Mouse (Mus musculus) neural tube, embryonic 11.5 days (tissue): ENCODE data around the gene Rab40c. TPM values are rescaled to one million over a fixed set of nuclear protein-coding genes. Genes with fewer than 3 reads are reported as not detected.

Experiments
- ATAC-seq: fragments of 200-750 bp; cut with Nextera tagmentation; 2 replicates; pipeline ENCODE4 v1.8.0; 2017; ENCODE audit warnings: moderate number of reproducible peaks, mild to moderate bottlenecking, moderate TSS enrichment, moderate library complexity; ENCODE audit not compliant: insufficient read depth, low FRiP score, low TSS enrichment
- DNase-seq: peaks from one replicate; pipeline ENCODE4 v3.0.0-alpha.2; 2015; ENCODE audit warnings: low spot score
- H3K27ac ChIP-seq: fragments of 300-500 bp; sonication (generic); 2 replicates; pipeline ENCODE4 v1.5.1; 2014; ENCODE audit warnings: low read depth, mild to moderate bottlenecking, low read length
- H3K27me3 ChIP-seq: fragments of 300-500 bp; sonication (generic); 2 replicates; pipeline ENCODE4 v1.6.1; 2014; ENCODE audit warnings: mild to moderate bottlenecking, low read length, mixed read lengths; ENCODE audit not compliant: control insufficient read depth, insufficient read depth
- H3K36me3 ChIP-seq: fragments of 300-500 bp; sonication (generic); 2 replicates; pipeline ENCODE4 v1.6.1; 2014; ENCODE audit warnings: mild to moderate bottlenecking, low read length, moderate library complexity, mixed read lengths; ENCODE audit not compliant: control insufficient read depth, insufficient read depth
- H3K4me1 ChIP-seq: fragments of 300-500 bp; sonication (generic); 2 replicates; pipeline ENCODE4 v1.6.1; 2014; ENCODE audit warnings: low read length, mixed read lengths; ENCODE audit not compliant: control insufficient read depth, insufficient read depth
- H3K4me2 ChIP-seq: fragments of 300-500 bp; sonication (generic); 2 replicates; pipeline ENCODE4 v1.6.1; 2014; ENCODE audit warnings: low read depth, mild to moderate bottlenecking, moderate library complexity
- H3K4me3 ChIP-seq: fragments of 300-500 bp; sonication (generic); 2 replicates; pipeline ENCODE4 v1.5.1; 2014; ENCODE audit warnings: low read depth, low read length
- H3K9ac ChIP-seq: fragments of 300-500 bp; sonication (generic); 2 replicates; pipeline ENCODE4 v1.6.1; 2014; ENCODE audit warnings: mild to moderate bottlenecking, low read length
- H3K9me3 ChIP-seq: fragments of 300-500 bp; sonication (generic); 2 replicates; pipeline ENCODE4 v1.6.1; 2016; ENCODE audit warnings: low read length; ENCODE audit not compliant: control insufficient read depth
- WGBS: fragments of 180-500 bp; shearing (Covaris S2); extraction: QIAGEN DNeasy Blood & Tissue Kit; methylation state at CpG from one replicate; pipeline ENCODE4 v1.1.7; 2014; 5-methylcytosine and 5-hydroxymethylcytosine counted together
- polyA plus RNA-seq: library from polyadenylated mRNA; unstranded; fragments of >200 nt; fragmentation: Nextera tagmentation; extraction: Ambion mirVana; gene quantifications from 2 replicates; pipeline ENCODE4 v1.2.1, GENCODE M21; 2014

The Rab40c gene
- 23.6 and 25.9 TPM in 2 replicates for polyA plus RNA-seq

DNA sequence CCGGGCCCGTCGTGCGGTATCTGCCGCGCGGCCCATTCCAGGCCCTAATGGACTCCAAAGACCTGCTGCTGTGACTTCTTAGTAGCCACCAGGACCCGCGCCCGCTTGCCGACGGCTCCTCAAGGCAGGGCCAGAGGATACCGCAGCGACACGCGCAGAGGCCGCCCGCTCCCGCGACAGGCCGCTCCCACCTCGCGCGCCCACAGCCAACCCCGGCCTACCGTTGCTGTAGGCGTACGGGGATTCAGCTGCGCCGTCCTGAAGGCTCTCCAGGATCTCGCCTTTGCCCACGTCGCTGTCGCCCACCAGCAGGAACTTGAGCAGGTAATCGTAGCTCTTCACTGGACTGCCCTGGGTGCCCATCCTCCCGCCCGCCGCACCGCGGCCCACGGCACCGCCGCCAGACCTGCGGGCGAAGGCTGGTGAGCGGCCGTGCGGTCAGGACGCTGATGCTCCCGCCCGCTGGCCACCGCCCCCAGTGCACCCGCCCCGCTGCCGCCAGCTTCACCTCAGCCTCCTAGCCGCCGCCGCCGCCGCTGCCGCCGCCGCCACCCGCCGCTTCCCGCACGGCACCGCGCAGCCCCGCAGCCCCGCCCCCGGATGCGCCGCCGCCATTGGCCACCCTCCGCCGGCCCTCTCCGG is at the start of gene Rab40c:
TSS of gene Rab40c (minus strand) at position 584 of the 642 bp plus-strand sequence.
- no peaks in the 10 kb centered on the region for H3K9me3 ChIP-seq
- peaks cover 15% of the 10 kb centered on the region for H3K4me1 ChIP-seq
- peak; percentile 5; the same call in 1 of the 2 replicates for ATAC-seq
- WGBS: under 1% methylated on average over 58 of the region's 78 CpGs
- H3K9ac ChIP-seq: peak within 1 kb of the TSS; percentile 80
- DNase-seq: peak; percentile 45
- H3K27ac ChIP-seq: peak within 1 kb of the TSS; percentile 89
- no peaks in the 10 kb centered on the region for H3K36me3 ChIP-seq
- H3K4me3 ChIP-seq: peak within 1 kb of the TSS; percentile 94
- peak within 1 kb of the TSS; percentile 95 for H3K4me2 ChIP-seq
- no peaks in the 10 kb centered on the region for H3K27me3 ChIP-seq

DNA sequence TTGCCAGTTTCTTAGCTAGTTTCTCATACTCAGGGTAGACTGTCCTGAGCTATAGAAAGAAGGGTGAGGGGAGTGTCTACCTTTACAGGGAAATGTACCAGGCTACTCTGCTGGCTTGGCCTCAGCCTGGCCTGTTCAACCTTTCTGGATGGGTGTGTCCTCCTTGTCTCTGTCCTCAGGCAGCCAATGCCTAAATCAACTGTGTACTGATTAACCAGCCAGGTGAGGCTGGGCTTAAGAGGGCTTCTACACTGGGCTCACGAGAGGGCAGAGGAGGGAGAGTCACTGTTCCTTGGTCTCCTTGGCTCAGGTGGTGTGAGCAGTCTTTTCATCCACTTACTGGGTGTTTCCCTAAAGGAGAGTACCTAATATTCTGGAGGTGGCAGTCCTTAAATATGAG is 48.6 kb upstream of the Rab40c start:
- Histone ChIP-seq H3K4me1 (no peaks in the 10 kb centered on the region), H3K4me3 (no peak overlapping the region), H3K27ac (no peak overlapping the region), H3K9ac (no peak overlapping the region), H3K9me3 (no peaks in the 10 kb centered on the region), H3K27me3 (no peaks in the 10 kb centered on the region), H3K4me2 (no peak overlapping the region), H3K36me3 (peaks cover 5% of the 10 kb centered on the region; the same call in 1 of the 2 replicates)
- 91% methylated on average over 1 of the region's 1 CpGs for WGBS
- ATAC-seq (no peak), DNase-seq (no peak)

DNA sequence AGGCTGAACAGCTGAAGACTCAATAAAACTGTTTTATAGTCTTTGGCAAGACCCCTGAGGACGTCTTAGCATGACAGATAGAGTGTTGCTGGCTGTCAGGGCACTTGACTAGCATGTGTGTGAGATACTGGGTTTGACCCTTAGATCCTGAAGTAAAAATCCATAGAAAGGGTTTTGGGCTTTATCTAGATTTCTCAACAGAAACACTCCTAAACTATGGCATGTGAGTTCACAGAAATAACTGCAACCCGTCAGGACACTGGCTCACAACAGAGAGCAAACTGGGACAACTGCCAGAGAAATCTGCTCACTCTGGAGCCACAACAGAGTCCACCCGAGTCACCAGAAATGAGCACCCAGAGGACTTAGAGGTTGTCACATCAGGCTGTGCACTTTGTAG is 48.1 kb upstream of the Rab40c start:
- 50% methylated on average over 3 of the region's 3 CpGs for WGBS
- Histone ChIP-seq H3K36me3 (peaks cover 5% of the 10 kb centered on the region; the same call in 1 of the 2 replicates), H3K9me3 (no peaks in the 10 kb centered on the region), H3K27me3 (no peaks in the 10 kb centered on the region), H3K4me1 (no peaks in the 10 kb centered on the region), H3K9ac (no peak overlapping the region), H3K27ac (no peak overlapping the region), H3K4me3 (no peak overlapping the region), H3K4me2 (no peak overlapping the region)
- DNase-seq (no peak), ATAC-seq (no peak)

DNA sequence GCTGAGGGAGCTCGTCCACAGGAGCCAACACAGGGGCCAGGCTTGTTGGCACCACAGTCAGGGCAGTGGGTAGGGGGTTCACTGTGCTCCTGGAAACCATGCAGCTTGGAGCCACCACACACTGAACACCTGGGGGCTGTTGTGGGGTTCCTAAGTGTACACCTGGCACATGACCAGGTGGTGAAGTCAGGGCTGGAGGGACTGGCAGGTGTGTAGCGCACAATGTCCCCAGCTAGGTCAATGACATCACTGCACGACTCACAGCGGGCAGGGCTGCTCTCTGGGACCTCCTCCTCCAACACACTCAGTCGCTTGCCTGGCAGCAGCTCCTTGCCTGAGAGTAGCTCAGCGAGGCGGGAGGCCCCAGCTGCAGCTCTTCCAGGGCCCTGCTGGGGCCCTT is 44.7 kb upstream of the Rab40c start:
- Histone ChIP-seq H3K36me3 (peaks cover 11% of the 10 kb centered on the region), H3K4me3 (no peak overlapping the region), H3K9ac (no peak overlapping the region), H3K9me3 (no peaks in the 10 kb centered on the region), H3K4me2 (no peak overlapping the region), H3K27ac (no peak overlapping the region), H3K27me3 (no peaks in the 10 kb centered on the region), H3K4me1 (no peaks in the 10 kb centered on the region)
- ATAC-seq: no peak
- WGBS: 91% methylated on average over 7 of the region's 7 CpGs
- no peak for DNase-seq

DNA sequence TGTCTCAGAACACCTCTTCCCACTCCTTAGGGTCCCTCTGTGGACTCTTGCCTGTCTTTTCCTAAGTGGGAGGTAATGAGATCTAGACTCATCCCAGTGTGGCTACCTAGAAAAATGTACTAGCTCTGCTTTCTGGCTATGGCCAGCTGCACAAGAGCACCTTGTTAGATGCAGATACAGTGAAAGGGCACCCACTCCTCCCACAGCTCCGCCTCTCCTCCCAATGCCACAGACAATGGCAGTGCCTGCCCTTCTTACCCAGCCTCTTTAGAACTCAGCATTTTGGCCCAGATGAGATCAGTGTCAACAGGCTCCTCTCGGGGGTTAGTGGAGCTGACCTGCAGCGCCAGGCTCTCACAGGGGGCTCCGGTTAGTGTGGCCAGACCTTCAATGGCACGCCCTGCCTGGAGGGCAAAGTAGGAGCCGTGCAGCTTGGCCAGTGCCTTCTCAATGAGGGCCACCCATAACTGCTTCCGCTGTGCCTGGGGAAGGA is 42.9 kb upstream of the Rab40c start:
- Histone ChIP-seq H3K9me3 (no peaks in the 10 kb centered on the region), H3K9ac (no peak overlapping the region), H3K36me3 (peaks cover 11% of the 10 kb centered on the region), H3K27ac (no peak overlapping the region), H3K4me2 (no peak overlapping the region), H3K4me3 (no peak overlapping the region), H3K27me3 (no peaks in the 10 kb centered on the region), H3K4me1 (no peaks in the 10 kb centered on the region)
- no peak for ATAC-seq
- DNase-seq: no peak
- WGBS: 91% methylated on average over 7 of the region's 7 CpGs

DNA sequence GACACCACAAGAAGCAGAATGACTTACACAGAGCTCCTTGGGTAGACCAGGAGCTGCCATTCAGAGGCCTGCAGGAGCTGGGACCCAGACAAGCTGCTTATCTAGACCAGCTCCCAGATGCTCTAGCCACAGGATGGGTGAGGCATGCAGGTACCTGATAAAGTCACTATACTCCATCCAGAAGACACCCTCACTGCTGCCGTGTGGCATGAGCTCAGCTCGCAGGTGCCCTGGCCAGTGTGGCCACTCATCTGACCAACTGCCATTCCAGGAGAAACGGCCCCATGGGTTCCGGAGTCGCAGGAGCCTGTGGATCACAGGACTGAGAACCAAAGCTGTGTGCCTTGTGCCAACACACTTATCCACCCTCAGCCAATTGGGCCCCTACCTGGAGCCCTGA is 42.0 kb upstream of the Rab40c start:
- H3K4me3 ChIP-seq: no peak overlapping the region
- no peaks in the 10 kb centered on the region for H3K27me3 ChIP-seq
- DNase-seq (no peak), ATAC-seq (no peak)
- no peak overlapping the region for H3K4me2 ChIP-seq
- no peaks in the 10 kb centered on the region for H3K4me1 ChIP-seq
- WGBS: 92% methylated on average over 5 of the region's 5 CpGs
- no peak overlapping the region for H3K27ac ChIP-seq
- peaks cover 11% of the 10 kb centered on the region for H3K36me3 ChIP-seq
- no peaks in the 10 kb centered on the region for H3K9me3 ChIP-seq
- no peak overlapping the region for H3K9ac ChIP-seq

DNA sequence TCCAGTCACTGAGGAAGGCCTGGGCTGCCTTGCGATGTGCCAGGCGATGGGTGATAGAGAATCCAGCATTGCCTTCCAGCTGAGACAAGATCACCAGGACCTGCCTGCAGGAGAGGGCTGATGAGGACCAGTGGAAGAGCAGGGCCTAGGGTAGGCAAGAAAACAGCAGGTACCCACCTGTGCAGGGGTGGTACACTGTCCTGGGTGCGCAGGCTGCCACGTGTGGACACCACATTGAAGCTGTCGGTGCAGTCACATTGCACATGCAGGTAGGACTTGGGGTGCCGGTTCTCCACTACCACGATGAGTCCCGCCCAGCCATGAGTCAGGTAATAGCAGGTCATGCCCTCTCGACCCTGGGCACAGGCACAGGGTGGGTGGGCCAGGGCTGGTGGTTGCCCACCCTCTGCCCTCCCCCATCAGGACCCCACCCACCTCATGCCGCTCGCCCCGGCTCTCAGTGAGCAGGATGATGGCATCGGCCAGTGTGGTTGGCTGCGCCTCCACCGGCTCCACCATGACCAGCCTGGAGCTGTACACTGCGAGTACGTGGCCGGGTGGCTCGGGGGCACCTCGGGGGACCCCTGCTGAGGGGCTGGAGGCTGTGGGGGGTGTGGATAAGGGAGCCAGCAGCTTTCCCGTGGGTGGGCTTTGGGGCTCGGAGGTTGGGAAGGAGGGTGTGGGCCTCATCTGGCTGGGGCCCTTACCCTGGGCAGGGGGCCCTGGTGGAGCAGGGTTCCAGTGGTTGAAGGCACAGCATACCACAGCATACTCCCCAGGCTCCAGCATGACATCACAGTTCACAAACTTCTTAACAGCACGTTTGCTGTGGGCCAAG is 40.3 kb upstream of the Rab40c start:
- Histone ChIP-seq H3K4me3 (no peak overlapping the region), H3K27me3 (no peaks in the 10 kb centered on the region), H3K9me3 (no peaks in the 10 kb centered on the region), H3K4me2 (no peak overlapping the region), H3K27ac (no peak overlapping the region), H3K36me3 (peaks cover 11% of the 10 kb centered on the region), H3K4me1 (no peaks in the 10 kb centered on the region), H3K9ac (no peak overlapping the region)
- WGBS: 94% methylated on average over 23 of the region's 23 CpGs
- DNase-seq (no peak), ATAC-seq (no peak)

DNA sequence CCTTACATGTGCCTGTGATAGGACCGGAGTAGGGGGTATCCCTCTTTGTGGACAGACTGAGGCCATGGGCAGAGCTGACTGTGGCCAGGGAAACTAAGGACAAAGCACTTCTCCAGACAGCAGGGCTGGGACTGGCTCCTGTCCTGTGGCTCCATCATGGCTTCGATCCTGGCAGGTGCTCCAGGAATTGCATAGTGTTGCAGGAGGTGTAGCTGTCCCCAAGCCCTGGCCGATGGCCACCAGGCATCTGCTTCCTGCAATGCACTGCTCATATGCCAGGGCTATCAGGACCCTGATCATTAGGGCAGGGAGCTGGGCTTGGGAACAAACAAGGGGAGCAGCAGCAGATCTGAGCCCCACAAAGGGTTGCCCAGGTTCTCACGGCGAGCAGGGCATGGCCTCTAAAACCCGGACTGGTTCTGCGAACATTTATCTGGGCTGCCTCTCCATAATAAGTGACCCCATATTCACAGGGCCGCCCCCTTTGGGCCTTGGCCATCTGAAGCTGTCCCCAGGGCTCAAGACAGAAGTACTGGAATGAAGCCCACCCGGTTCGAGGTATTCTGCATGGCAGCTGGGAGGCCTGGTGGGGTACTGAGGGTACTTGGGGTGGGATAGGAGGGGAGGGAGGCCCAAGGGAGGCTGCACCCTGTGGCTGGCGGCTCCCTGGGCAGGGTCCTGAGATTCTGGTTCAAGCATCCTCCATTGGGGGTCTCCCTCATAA is 39.4 kb upstream of the Rab40c start:
- Histone ChIP-seq H3K4me2 (no peak overlapping the region), H3K36me3 (peaks cover 7% of the 10 kb centered on the region), H3K4me3 (no peak overlapping the region), H3K27ac (no peak overlapping the region), H3K9me3 (no peaks in the 10 kb centered on the region), H3K27me3 (no peaks in the 10 kb centered on the region), H3K4me1 (no peaks in the 10 kb centered on the region), H3K9ac (no peak overlapping the region)
- ATAC-seq (no peak), DNase-seq (no peak)
- WGBS: 92% methylated on average over 11 of the region's 11 CpGs
